ENCODE assay signal across 12 mouse cellular contexts in the genomic region with DNA sequence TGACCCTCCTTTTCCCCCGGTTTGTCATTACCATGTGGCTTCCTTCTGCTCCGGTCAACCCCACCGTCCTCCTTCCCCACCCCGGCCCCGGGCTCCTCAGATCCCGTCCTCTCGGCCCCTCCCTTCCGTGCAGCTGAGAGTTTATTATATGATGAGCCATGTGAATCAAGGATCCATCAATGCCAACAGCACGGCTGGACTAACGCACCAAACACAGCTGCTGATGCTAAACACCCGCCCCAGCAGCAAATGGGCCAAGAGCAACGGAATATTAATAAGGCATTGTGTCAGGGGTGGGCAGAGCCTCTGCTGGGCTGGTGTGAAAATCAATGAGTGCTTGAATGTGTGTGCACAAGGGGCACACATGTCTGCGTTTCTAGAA. TPM values are rescaled to one million over a fixed set of nuclear protein-coding genes. Genes with fewer than 3 reads are reported as not detected.
DNase-seq lines count a peak whose midpoint lies in the region; ATAC-seq lines count a peak whose summit lies in the region.
"Had no signal": no experiment of that assay in that cellular context is flagged by ENCODE, and none has a peak within 500 bp of the region (broad histone marks: within the 10 kb centered on the region; RNA-seq: fewer than 3 reads in every experiment).

No protein-coding gene starts in this region.

- H3K27ac ChIP-seq in forebrain, embryonic 14.5 days (ENCODE audit: low read depth, low read length), result peak overlapping the region; percentile 40; the same call in 1 of the 2 replicates
- H3K27ac ChIP-seq in neural tube, embryonic 15.5 days (replicated peaks), result 0 out of 2 replicates have a peak overlapping the region, but pooled peaks have one; percentile 19
- H3K27ac ChIP-seq in kidney, embryonic 16.5 days (ENCODE audit: low read length), result no peak overlapping the region
- H3K27ac ChIP-seq: embryonic facial prominence, embryonic 13.5 days; liver, embryonic 14.5 days had no signal

- DNase-seq in layer of hippocampus, adult 11-12 months (ENCODE audit: low spot score), result peak; percentile 35
- DNase-seq in layer of hippocampus, postnatal 10 days (ENCODE audit: low spot score in 2 of 2), result no peak
- DNase-seq in forebrain, embryonic 14.5 days (ENCODE audit: low spot score), result peak; percentile 72
- peak; percentile 50 for DNase-seq in lung, postnatal 36 days
- DNase-seq in kidney, adult 8-10 months, result no peak
- DNase-seq in kidney, adult 18-20 months, result no peak
- DNase-seq: heart, postnatal 4 days; layer of hippocampus, postnatal 36 days had no signal

- ATAC-seq in forebrain, embryonic 14.5 days, result peak; percentile 66
- ATAC-seq in neural tube, embryonic 15.5 days (ENCODE audit: low FRiP score), result no peak
- no peak for ATAC-seq in kidney, embryonic 16.5 days (ENCODE audit: low FRiP score, low TSS enrichment)

- no peaks in the 10 kb centered on the region for H3K36me3 ChIP-seq in forebrain, embryonic 14.5 days (ENCODE audit: control insufficient read depth, insufficient read depth, low read length)
- no peaks in the 10 kb centered on the region for H3K36me3 ChIP-seq in neural tube, embryonic 15.5 days
- no peaks in the 10 kb centered on the region for H3K36me3 ChIP-seq in kidney, embryonic 16.5 days (ENCODE audit: insufficient read depth, low read length)
- H3K36me3 ChIP-seq: embryonic facial prominence, embryonic 13.5 days had no signal

- H3K4me2 ChIP-seq in forebrain, embryonic 14.5 days (ENCODE audit: low read length), result peak overlapping the region; percentile 42
- peak overlapping the region; percentile 9; the same call in 1 of the 2 replicates for H3K4me2 ChIP-seq in neural tube, embryonic 15.5 days
- no peak overlapping the region for H3K4me2 ChIP-seq in kidney, embryonic 16.5 days (replicated peaks; ENCODE audit: low read depth, low read length)
- H3K4me2 ChIP-seq: embryonic facial prominence, embryonic 13.5 days had no signal

- H3K4me3 ChIP-seq in forebrain, embryonic 14.5 days (ENCODE audit: low read depth, low read length), result no peak overlapping the region
- no peak overlapping the region for H3K4me3 ChIP-seq in neural tube, embryonic 15.5 days (replicated peaks)
- no peak overlapping the region for H3K4me3 ChIP-seq in kidney, embryonic 16.5 days (ENCODE audit: low read length)
- H3K4me3 ChIP-seq: embryonic facial prominence, embryonic 13.5 days had no signal

- no peak overlapping the region for H3K9ac ChIP-seq in forebrain, embryonic 14.5 days (ENCODE audit: low read length)
- H3K9ac ChIP-seq in neural tube, embryonic 15.5 days (replicated peaks), result no peak overlapping the region
- H3K9ac ChIP-seq in kidney, embryonic 16.5 days (replicated peaks; ENCODE audit: low read length), result no peak overlapping the region
- H3K9ac ChIP-seq: embryonic facial prominence, embryonic 13.5 days; liver, embryonic 14.5 days had no signal

- no peaks in the 10 kb centered on the region for H3K9me3 ChIP-seq in forebrain, embryonic 14.5 days (replicated peaks; ENCODE audit: control insufficient read depth, low read length)
- no peaks in the 10 kb centered on the region for H3K9me3 ChIP-seq in neural tube, embryonic 15.5 days (replicated peaks)
- H3K9me3 ChIP-seq in kidney, embryonic 16.5 days (ENCODE audit: low read length), result peaks cover 6% of the 10 kb centered on the region

- H3K4me1 ChIP-seq in forebrain, embryonic 14.5 days (ENCODE audit: control insufficient read depth, insufficient read depth, low read length), result peaks cover 15% of the 10 kb centered on the region
- peaks cover 29% of the 10 kb centered on the region for H3K4me1 ChIP-seq in neural tube, embryonic 15.5 days
- H3K4me1 ChIP-seq in kidney, embryonic 16.5 days (ENCODE audit: insufficient read depth, low read length), result peaks cover 10% of the 10 kb centered on the region

- WGBS in forebrain, embryonic 14.5 days, result 7% methylated on average over 13 of the region's 13 CpGs
- WGBS in neural tube, embryonic 15.5 days, result 11% methylated on average over 13 of the region's 13 CpGs
- 39% methylated on average over 13 of the region's 13 CpGs for WGBS in kidney, embryonic 16.5 days

- H3K27me3 ChIP-seq in forebrain, embryonic 14.5 days (replicated peaks; ENCODE audit: control insufficient read depth, insufficient read depth, low read length), result no peaks in the 10 kb centered on the region
- H3K27me3 ChIP-seq in neural tube, embryonic 15.5 days (replicated peaks), result no peaks in the 10 kb centered on the region
- no peaks in the 10 kb centered on the region; the same call in none of the 2 replicates for H3K27me3 ChIP-seq in kidney, embryonic 16.5 days (ENCODE audit: insufficient read depth, low read length)

RNA-seq across cellular contexts. Expression of gene Nnmt, which starts 58.1 kb away (rescaled TPM):
- total RNA-seq in layer of hippocampus, postnatal 10 days (2021), result 1 to 10 TPM; 7.0 to 7.6 TPM
- polyA plus RNA-seq in forebrain, embryonic 14.5 days (2014; fragmentation: Nextera tagmentation; extraction: Ambion mirVana), result 0.72 and 1.1 TPM in 2 replicates
- 0.70 and 0.92 TPM in 2 replicates for polyA plus RNA-seq in neural tube, embryonic 15.5 days (2015; fragmentation: Nextera tagmentation; extraction: Ambion mirVana)
- polyA plus RNA-seq in kidney, embryonic 16.5 days (2015; fragmentation: Nextera tagmentation; extraction: Ambion mirVana), result 2.4 TPM in 2 replicates

Comparison
In these comparisons a context has a peak if more than half of its experiments do, and no peak if none do; other contexts are left out.
1. DNase-seq: peak in layer of hippocampus, adult 11-12 months (single experiment), forebrain, embryonic 14.5 days (single experiment) and lung, postnatal 36 days (single experiment); none in layer of hippocampus, postnatal 10 days (0 of 2), kidney, adult 8-10 months (0 of 2) and kidney, adult 18-20 months (single experiment).